30 mouse cellular contexts compared by ENCODE assay signal in genomic region chr4:88526379-88527049, GRCm38 (mm10). TPM values are rescaled to one million over a fixed set of nuclear protein-coding genes. Genes with fewer than 3 reads are reported as not detected.
A peak's percentile ranks its signal among the peaks of the same experiment; 100 is the strongest.
DNase-seq lines count a peak whose midpoint lies in the region; ATAC-seq and TF ChIP-seq lines count a peak whose summit lies in the region.
"Had no signal": no experiment of that assay in that cellular context is flagged by ENCODE, and none has a peak within 500 bp of the region (broad histone marks: within the 10 kb centered on the region; RNA-seq: fewer than 3 reads in every experiment).

No protein-coding gene starts in this region.

- TF ChIP-seq CTCF in stomach, postnatal 0 days (IDR thresholded peaks at IDR 0.05; ENCODE audit: low read depth): no peak

- WGBS in liver, embryonic 16.5 days (ENCODE audit: insufficient replicate concordance): 43% methylated on average over 5 of the region's 5 CpGs
- 82% methylated on average over 5 of the region's 5 CpGs for WGBS in stomach, postnatal 0 days

- intact Hi-C loops in gastrocnemius, postnatal 36 days (cut with DNase I): no loop called here
- intact Hi-C loops in heart, postnatal 25 days (cut with DNase I): no loop called here

- no peaks in the 10 kb centered on the region; the same call in 1 of the 2 replicates for H3K4me1 ChIP-seq in liver, embryonic 16.5 days (ENCODE audit: control insufficient read depth, low read depth, low read length)
- H3K4me1 ChIP-seq in stomach, postnatal 0 days (replicated peaks; ENCODE audit: control insufficient read depth, insufficient read depth): no peaks in the 10 kb centered on the region
- H3K4me1 ChIP-seq: embryonic facial prominence, embryonic 15.5 days; forebrain, embryonic 12.5 days; heart, embryonic 12.5 days had no signal

- H3K4me3 ChIP-seq in liver, embryonic 16.5 days (ENCODE audit: low read depth, low read length): no peak overlapping the region
- H3K4me3 ChIP-seq in stomach, postnatal 0 days (ENCODE audit: low read depth, low read length): no peak overlapping the region
- H3K4me3 ChIP-seq: embryonic facial prominence, embryonic 15.5 days; forebrain, embryonic 12.5 days; gastrocnemius, adult 2 months; heart, adult 2 months; heart, embryonic 12.5 days had no signal

- DNase-seq in heart, adult 11 months: peak; percentile 42
- DNase-seq in heart, adult 9 months (ENCODE audit: low spot score in 2 of 2): no peak
- no peak for DNase-seq in gastrocnemius, postnatal 36 days
- no peak for DNase-seq in heart, postnatal 25 days (ENCODE audit: low spot score)
- DNase-seq in stomach, postnatal 0 days (ENCODE audit: low spot score): no peak
- DNase-seq: adrenal gland, adult 8-10 months; adrenal gland, postnatal 36 days; B cell, adult 2 months; cerebellum, adult 11 months; cerebellum, adult 8-10 months; cerebellum, postnatal 14 days; embryo, embryonic 11 days; gastrocnemius, adult 2 months; gastrocnemius, postnatal 25 days; heart, adult 2 months; heart, postnatal 36 days had no signal

- no peaks in the 10 kb centered on the region for H3K27me3 ChIP-seq in liver, embryonic 16.5 days (ENCODE audit: control insufficient read depth, insufficient read depth, low read depth, low read length)
- no peaks in the 10 kb centered on the region for H3K27me3 ChIP-seq in stomach, postnatal 0 days (ENCODE audit: control insufficient read depth, insufficient read depth, low read length)
- H3K27me3 ChIP-seq: embryonic facial prominence, embryonic 15.5 days; forebrain, embryonic 12.5 days; heart, embryonic 12.5 days had no signal

- H3K27ac ChIP-seq in liver, embryonic 16.5 days (ENCODE audit: low read length): peak overlapping the region; percentile 33; the same call in 1 of the 2 replicates
- H3K27ac ChIP-seq in stomach, postnatal 0 days (replicated peaks): no peak overlapping the region
- H3K27ac ChIP-seq: embryonic facial prominence, embryonic 15.5 days; forebrain, embryonic 12.5 days; gastrocnemius, adult 2 months; heart, adult 2 months had no signal

- H3K4me2 ChIP-seq in liver, embryonic 16.5 days (ENCODE audit: low read depth, low read length): no peak overlapping the region
- no peak overlapping the region for H3K4me2 ChIP-seq in stomach, postnatal 0 days (replicated peaks; ENCODE audit: low read depth)
- H3K4me2 ChIP-seq: embryonic facial prominence, embryonic 15.5 days; forebrain, embryonic 12.5 days; heart, embryonic 12.5 days had no signal

- ATAC-seq in granulocyte monocyte progenitor cell, adult 5-6 weeks (replicated peaks; ENCODE audit: poor library complexity, severe bottlenecking): peak; percentile 69
- peak; percentile 59 for ATAC-seq in liver, embryonic 16.5 days (ENCODE audit: low read depth)
- no peak for ATAC-seq in stomach, postnatal 0 days (ENCODE audit: low FRiP score, low TSS enrichment)
- ATAC-seq: CD4-positive, CD25-positive, alpha-beta regulatory T cell, adult 4 months; hindbrain, embryonic 16.5 days had no signal

- H3K9ac ChIP-seq in liver, embryonic 16.5 days (ENCODE audit: low read depth, low read length): no peak overlapping the region
- no peak overlapping the region for H3K9ac ChIP-seq in stomach, postnatal 0 days (ENCODE audit: low read length)
- H3K9ac ChIP-seq: embryonic facial prominence, embryonic 15.5 days; forebrain, embryonic 12.5 days; heart, embryonic 12.5 days had no signal

- H3K36me3 ChIP-seq in liver, embryonic 16.5 days (ENCODE audit: control insufficient read depth, insufficient read depth): no peaks in the 10 kb centered on the region
- H3K36me3 ChIP-seq in stomach, postnatal 0 days (ENCODE audit: control insufficient read depth, insufficient read depth, low read length): no peaks in the 10 kb centered on the region
- H3K36me3 ChIP-seq: embryonic facial prominence, embryonic 15.5 days; forebrain, embryonic 12.5 days; G1E; heart, embryonic 12.5 days had no signal

- no peaks in the 10 kb centered on the region for H3K9me3 ChIP-seq in liver, embryonic 16.5 days (replicated peaks; ENCODE audit: control insufficient read depth, low read length)
- H3K9me3 ChIP-seq in stomach, postnatal 0 days (ENCODE audit: control insufficient read depth, low read length): no peaks in the 10 kb centered on the region
- H3K9me3 ChIP-seq: embryonic facial prominence, embryonic 15.5 days; forebrain, embryonic 12.5 days; G1E; heart, embryonic 12.5 days had no signal

- no peak for TF ChIP-seq EP300 in stomach, postnatal 0 days (optimal IDR thresholded peaks at IDR 0.05)

RNA-seq across cellular contexts. Expression of gene Ifnb1, which starts 3.9 kb away (rescaled TPM):
- not detected in 2 replicates for total RNA-seq in granulocyte monocyte progenitor cell, adult 5-6 weeks (2014; fragmentation: Nextera tagmentation)
- total RNA-seq in granulocyte monocyte progenitor cell, adult 5-6 weeks (2017): not detected in 2 replicates
- polyA plus RNA-seq in liver, embryonic 16.5 days (2015; fragmentation: Nextera tagmentation; extraction: Ambion mirVana): not detected in 2 replicates
- total RNA-seq in gastrocnemius, postnatal 36 days (2021): not detected
- total RNA-seq in heart, postnatal 25 days (2021): not detected
- polyA plus RNA-seq in stomach, postnatal 0 days (2015; fragmentation: Nextera tagmentation; extraction: Ambion mirVana): not detected in 2 replicates
- total RNA-seq: adrenal gland, adult 8-10 months; adrenal gland, postnatal 36 days; common myeloid progenitor, adult 5-6 weeks; G1E; gastrocnemius, adult 2 months; gastrocnemius, postnatal 25 days; heart, adult 2 months; heart, postnatal 36 days had no signal
- polyA plus RNA-seq: brain, embryonic 14.5 days; CD4-positive, CD25-positive, alpha-beta regulatory T cell, adult 4 months; embryonic facial prominence, embryonic 11.5 days; embryonic facial prominence, embryonic 15.5 days; forebrain, embryonic 12.5 days; G1E; heart, adult 2 months; heart, embryonic 12.5 days; heart, embryonic 16.5 days; hindbrain, embryonic 11.5 days; hindbrain, embryonic 16.5 days; intestine, embryonic 14.5 days had no signal

RNA-seq across cellular contexts. Expression of gene Ifna15, which starts 31.5 kb away (rescaled TPM):
- total RNA-seq in granulocyte monocyte progenitor cell, adult 5-6 weeks (2014; fragmentation: Nextera tagmentation): not detected in 2 replicates
- not detected in 2 replicates for total RNA-seq in granulocyte monocyte progenitor cell, adult 5-6 weeks (2017)
- polyA plus RNA-seq in liver, embryonic 16.5 days (2015; fragmentation: Nextera tagmentation; extraction: Ambion mirVana): not detected in 2 replicates
- not detected for total RNA-seq in gastrocnemius, postnatal 36 days (2021)
- not detected for total RNA-seq in heart, postnatal 25 days (2021)
- polyA plus RNA-seq in stomach, postnatal 0 days (2015; fragmentation: Nextera tagmentation; extraction: Ambion mirVana): not detected in 2 replicates
- total RNA-seq: adrenal gland, adult 8-10 months; adrenal gland, postnatal 36 days; common myeloid progenitor, adult 5-6 weeks; G1E; gastrocnemius, adult 2 months; gastrocnemius, postnatal 25 days; heart, adult 2 months; heart, postnatal 36 days had no signal
- polyA plus RNA-seq: brain, embryonic 14.5 days; CD4-positive, CD25-positive, alpha-beta regulatory T cell, adult 4 months; embryonic facial prominence, embryonic 11.5 days; embryonic facial prominence, embryonic 15.5 days; forebrain, embryonic 12.5 days; G1E; heart, adult 2 months; heart, embryonic 12.5 days; heart, embryonic 16.5 days; hindbrain, embryonic 11.5 days; hindbrain, embryonic 16.5 days; intestine, embryonic 14.5 days had no signal

RNA-seq across cellular contexts. Expression of gene Ifna14, which starts 45.1 kb away (rescaled TPM):
- total RNA-seq in granulocyte monocyte progenitor cell, adult 5-6 weeks (2014; fragmentation: Nextera tagmentation): not detected in 2 replicates
- not detected in 2 replicates for total RNA-seq in granulocyte monocyte progenitor cell, adult 5-6 weeks (2017)
- polyA plus RNA-seq in liver, embryonic 16.5 days (2015; fragmentation: Nextera tagmentation; extraction: Ambion mirVana): not detected in 2 replicates
- total RNA-seq in gastrocnemius, postnatal 36 days (2021): not detected
- not detected for total RNA-seq in heart, postnatal 25 days (2021)
- polyA plus RNA-seq in stomach, postnatal 0 days (2015; fragmentation: Nextera tagmentation; extraction: Ambion mirVana): not detected in 2 replicates
- total RNA-seq: adrenal gland, adult 8-10 months; adrenal gland, postnatal 36 days; common myeloid progenitor, adult 5-6 weeks; gastrocnemius, adult 2 months; gastrocnemius, postnatal 25 days; heart, adult 2 months; heart, postnatal 36 days had no signal
- polyA plus RNA-seq: brain, embryonic 14.5 days; CD4-positive, CD25-positive, alpha-beta regulatory T cell, adult 4 months; embryonic facial prominence, embryonic 11.5 days; embryonic facial prominence, embryonic 15.5 days; forebrain, embryonic 12.5 days; G1E; heart, adult 2 months; heart, embryonic 12.5 days; heart, embryonic 16.5 days; hindbrain, embryonic 11.5 days; hindbrain, embryonic 16.5 days; intestine, embryonic 14.5 days had no signal
